Mouse (Mus musculus): Measurements from ENCODE around the gene Esyt1. TPM values are rescaled to one million over a fixed set of nuclear protein-coding genes. Genes with fewer than 3 reads are reported as not detected.

The Esyt1 gene
- 66.7 and 76.5 TPM in 2 replicates for polyA plus RNA-seq (2012; rRNA removed)

GRCm38 (mm10) chr10:128525671-128526308, at the start of gene Esyt1:
Esyt1 (minus strand) TSS chr10:128525871.

GRCm38 (mm10) chr10:128565788-128566531, 40.3 kb upstream of the Esyt1 start, which contains the start of gene Pa2g4:
Pa2g4 (minus strand) TSS chr10:128565987.

GRCm38 (mm10) chr10:128548947-128549681, 23.4 kb upstream of the Esyt1 start, which contains the start of gene Rpl41:
Rpl41 (minus strand) TSS chr10:128549305.

GRCm38 (mm10) chr10:128547361-128548032, 21.8 kb upstream of the Esyt1 start, which contains the start of gene Zc3h10:
Zc3h10 (minus strand) TSS chr10:128547774.

GRCm38 (mm10) chr10:128498590-128498989, 27.1 kb downstream of the Esyt1 start, which contains the start of gene Myl6b:
Myl6b (minus strand) TSS chr10:128498685.

GRCm38 (mm10) chr10:128493695-128494666, 31.7 kb downstream of the Esyt1 start, which contains the start of gene Myl6:
Myl6 (minus strand) TSS chr10:128494145.

Other genes starting within 250 kb of the Esyt1 start
- gene Il23a, start 227.1 kb downstream of the Esyt1 start, polyA plus RNA-seq (2012; rRNA removed): 0.24 and 0.28 TPM in 2 replicates
- gene Pan2, start 222.5 kb downstream of the Esyt1 start, polyA plus RNA-seq (2012; rRNA removed): 19.3 and 23.6 TPM in 2 replicates
- 43.9 and 51.7 TPM in 2 replicates for gene Cnpy2, start 203.4 kb downstream of the Esyt1 start, polyA plus RNA-seq (2012; rRNA removed)
- gene Cs, start 188.1 kb downstream of the Esyt1 start, polyA plus RNA-seq (2012; rRNA removed): 277 and 300 TPM in 2 replicates
- 114 and 153 TPM in 2 replicates for gene Coq10a, start 156.9 kb downstream of the Esyt1 start, polyA plus RNA-seq (2012; rRNA removed)
- gene Ankrd52, start 148.8 kb downstream of the Esyt1 start, polyA plus RNA-seq (2012; rRNA removed): 29.3 and 32.7 TPM in 2 replicates
- gene Slc39a5, start 124.6 kb downstream of the Esyt1 start, polyA plus RNA-seq (2012; rRNA removed): 138 and 172 TPM in 2 replicates
- gene Nabp2, start 114.4 kb downstream of the Esyt1 start, polyA plus RNA-seq (2012; rRNA removed): 27.4 and 27.5 TPM in 2 replicates
- gene Rnf41, start 114.2 kb downstream of the Esyt1 start, polyA plus RNA-seq (2012; rRNA removed): 21.8 and 24.4 TPM in 2 replicates
- 77.1 and 80.9 TPM in 2 replicates for gene Smarcc2, start 66.6 kb downstream of the Esyt1 start, polyA plus RNA-seq (2012; rRNA removed)
- gene Myl6, start 31.7 kb downstream of the Esyt1 start, polyA plus RNA-seq (2012; rRNA removed): 1,151 and 1,354 TPM in 2 replicates
- 1.6 and 2.1 TPM in 2 replicates for gene Myl6b, start 27.2 kb downstream of the Esyt1 start, polyA plus RNA-seq (2012; rRNA removed)
- 15.6 and 20.1 TPM in 2 replicates for gene Zc3h10, start 21.9 kb upstream of the Esyt1 start, polyA plus RNA-seq (2012; rRNA removed)
- gene Rpl41, start 23.4 kb upstream of the Esyt1 start, polyA plus RNA-seq (2012; rRNA removed): 2,287 and 3,176 TPM in 2 replicates
- gene Pa2g4, start 40.1 kb upstream of the Esyt1 start, polyA plus RNA-seq (2012; rRNA removed): 11.8 and 15.3 TPM in 2 replicates
- gene Erbb3, start 63.8 kb upstream of the Esyt1 start, polyA plus RNA-seq (2012; rRNA removed): 84.1 and 97.8 TPM in 2 replicates
- gene Rps26, start 100.9 kb upstream of the Esyt1 start, polyA plus RNA-seq (2012; rRNA removed): 948 and 1,040 TPM in 2 replicates
- 0.83 and 1.3 TPM in 2 replicates for gene Ikzf4, start 120.1 kb upstream of the Esyt1 start, polyA plus RNA-seq (2012; rRNA removed)
- gene Suox, start 148.2 kb upstream of the Esyt1 start, polyA plus RNA-seq (2012; rRNA removed): 10.0 and 12.2 TPM in 2 replicates
- gene Rab5b, start 170.4 kb upstream of the Esyt1 start, polyA plus RNA-seq (2012; rRNA removed): 51.6 and 59.7 TPM in 2 replicates
- gene Pmel, start 178.3 kb upstream of the Esyt1 start, polyA plus RNA-seq (2012; rRNA removed): 3.2 and 3.4 TPM in 2 replicates
- gene Cdk2, start 179.2 kb upstream of the Esyt1 start, polyA plus RNA-seq (2012; rRNA removed): 11.2 and 11.4 TPM in 2 replicates
- 80.2 and 87.4 TPM in 2 replicates for gene Dgka, start 219.0 kb upstream of the Esyt1 start, polyA plus RNA-seq (2012; rRNA removed)
- 17.4 and 19.1 TPM in 2 replicates for gene Pym1, start 222.0 kb upstream of the Esyt1 start, polyA plus RNA-seq (2012; rRNA removed)